Mouse (Mus musculus): ENCODE measurements around the gene Olfr648. TPM values are rescaled to one million over a fixed set of nuclear protein-coding genes. Genes with fewer than 3 reads are reported as not detected.

Gene Olfr648
- total RNA-seq (2021) = under 1 TPM in 1 of 2 experiments, not detected in 1; 0.11 TPM

- DNase-seq = no peak
Observed at GRCm38 (mm10) chr7:104183292-104183691, at the start of gene Olfr648. Gene Olfr648 (minus strand): TSS chr7:104183392.

- DNase-seq = peak; percentile 38
Observed at GRCm38 (mm10) chr7:104231203-104231602, 48.0 kb upstream of the Olfr648 start.

- peak; percentile 89 for DNase-seq
Observed at GRCm38 (mm10) chr7:104218701-104219569, 35.7 kb upstream of the Olfr648 start, which contains the start of gene Trim6. Gene Trim6 (plus strand): TSS chr7:104218793.

GRCm38 (mm10) chr7:104217881-104218280 is 34.7 kb upstream of the Olfr648 start:
- no peak for DNase-seq

GRCm38 (mm10) chr7:104216011-104216535 is 32.9 kb upstream of the Olfr648 start:
- DNase-seq = no peak

GRCm38 (mm10) chr7:104206197-104206596 is 23.0 kb upstream of the Olfr648 start:
- no peak for DNase-seq

GRCm38 (mm10) chr7:104199822-104200221 is 16.6 kb upstream of the Olfr648 start:
- peak; percentile 79 for DNase-seq

- DNase-seq = no peak
Observed at GRCm38 (mm10) chr7:104195885-104196284, 12.7 kb upstream of the Olfr648 start, which contains the start of gene Olfr649. Gene Olfr649 (minus strand): TSS chr7:104195985.

- DNase-seq = no peak
Observed at GRCm38 (mm10) chr7:104191275-104191674, 8.1 kb upstream of the Olfr648 start.

GRCm38 (mm10) chr7:104179074-104179473 is 4.1 kb downstream of the Olfr648 start:
- DNase-seq = no peak

- DNase-seq = no peak
Observed at GRCm38 (mm10) chr7:104178422-104179054, 4.7 kb downstream of the Olfr648 start.

- no peak for DNase-seq
Observed at GRCm38 (mm10) chr7:104175085-104175484, 8.1 kb downstream of the Olfr648 start.

GRCm38 (mm10) chr7:104169634-104170204 is 13.5 kb downstream of the Olfr648 start:
- DNase-seq = no peak

GRCm38 (mm10) chr7:104167105-104167504 is 16.1 kb downstream of the Olfr648 start:
- no peak for DNase-seq

- no peak for DNase-seq
Observed at GRCm38 (mm10) chr7:104150456-104150855, 32.7 kb downstream of the Olfr648 start, which contains the start of gene Ubqlnl. Gene Ubqlnl (minus strand): TSS chr7:104150556.

- DNase-seq = no peak
Observed at GRCm38 (mm10) chr7:104143179-104143578, 40.0 kb downstream of the Olfr648 start, which contains the start of gene Ubqln3. Gene Ubqln3 (minus strand): TSS chr7:104143279.

- DNase-seq = no peak
Observed at GRCm38 (mm10) chr7:104137305-104137704, 45.9 kb downstream of the Olfr648 start, which contains the start of gene Olfr643. Gene Olfr643 (minus strand): TSS chr7:104137405.

- DNase-seq = no peak
Observed at GRCm38 (mm10) chr7:104129726-104130125, 53.5 kb downstream of the Olfr648 start, which contains the start of gene Ubqln5. Gene Ubqln5 (minus strand): TSS chr7:104129826.

All from heart, postnatal 4 days (tissue).